Mouse (Mus musculus) intestine, embryonic 15.5 days (tissue): ENCODE measurements around the gene Utrn. TPM values are rescaled to one million over a fixed set of nuclear protein-coding genes. Genes with fewer than 3 reads are reported as not detected.
A peak's percentile ranks its signal among the peaks of the same experiment; 100 is the strongest.

Source experiments
- ATAC-seq: fragments of 200-750 bp; cut with Nextera tagmentation; 2 replicates; pipeline ENCODE4 v1.8.0; 2017; ENCODE audit warnings: moderate TSS enrichment, moderate library complexity
- H3K27ac ChIP-seq: fragments of 300-500 bp; sonication (generic); 2 replicates; pipeline ENCODE4 v1.5.1; 2015; ENCODE audit warnings: mild to moderate bottlenecking, inconsistent platforms
- H3K27me3 ChIP-seq: fragments of 300-500 bp; sonication (generic); replicated peaks from 2 replicates; pipeline ENCODE4 v1.6.1; 2015; ENCODE audit warnings: inconsistent platforms
- H3K36me3 ChIP-seq: fragments of 300-500 bp; sonication (generic); 2 replicates; pipeline ENCODE4 v1.6.1; 2015; ENCODE audit warnings: inconsistent platforms
- H3K4me1 ChIP-seq: fragments of 300-500 bp; sonication (generic); replicated peaks from 2 replicates; pipeline ENCODE4 v1.6.1; 2015; ENCODE audit warnings: inconsistent platforms
- H3K4me2 ChIP-seq: fragments of 300-500 bp; sonication (generic); replicated peaks from 2 replicates; pipeline ENCODE4 v1.6.1; 2015; ENCODE audit warnings: mild to moderate bottlenecking, inconsistent platforms
- H3K4me3 ChIP-seq: fragments of 300-500 bp; sonication (generic); replicated peaks from 2 replicates; pipeline ENCODE4 v1.5.1; 2015; ENCODE audit warnings: inconsistent platforms
- H3K9ac ChIP-seq: fragments of 300-500 bp; sonication (generic); 2 replicates; pipeline ENCODE4 v1.6.1; 2015; ENCODE audit warnings: inconsistent platforms
- H3K9me3 ChIP-seq: fragments of 300-500 bp; sonication (generic); 2 replicates; pipeline ENCODE4 v1.6.1; 2016; ENCODE audit warnings: inconsistent platforms
- WGBS: fragments of 180-500 bp; shearing (Covaris S2); methylation state at CpG from one replicate; pipeline ENCODE4 v1.1.7; 2015; 5-methylcytosine and 5-hydroxymethylcytosine counted together
- polyA plus RNA-seq: library from polyadenylated mRNA; unstranded; fragments of >200 nt; fragmentation: Nextera tagmentation; extraction: Ambion mirVana; gene quantifications from 2 replicates; pipeline ENCODE4 v1.2.1, GENCODE M21; 2015

Utrn gene
- polyA plus RNA-seq, 1 experiment from 2014 or later = 43.8 TPM

GRCm38 (mm10) chr10:12850781-12851471 is 18.2 kb downstream of the Utrn start:
- Histone ChIP-seq H3K36me3 (no peaks in the 10 kb centered on the region), H3K4me1 (peaks cover 9% of the 10 kb centered on the region; the same call in 1 of the 2 replicates), H3K9ac (no peak overlapping the region), H3K4me2 (no peak overlapping the region), H3K4me3 (no peak overlapping the region), H3K9me3 (no peaks in the 10 kb centered on the region), H3K27ac (no peak overlapping the region), H3K27me3 (no peaks in the 10 kb centered on the region)
- 73% methylated on average over 7 of the region's 7 CpGs for WGBS
- no peak for ATAC-seq

- no peak overlapping the region for H3K27ac ChIP-seq
- no peak overlapping the region for H3K4me3 ChIP-seq
- no peak for ATAC-seq
- H3K27me3 ChIP-seq = no peaks in the 10 kb centered on the region
- no peak overlapping the region for H3K9ac ChIP-seq
- no peak overlapping the region for H3K4me2 ChIP-seq
- whole genome bisulfite sequencing = 84% methylated on average over 10 of the region's 10 CpGs
- H3K36me3 ChIP-seq = no peaks in the 10 kb centered on the region
- 0 out of 2 replicates have a peak, but pooled peaks cover 4% of the 10 kb centered on the region for H3K4me1 ChIP-seq
- H3K9me3 ChIP-seq = no peaks in the 10 kb centered on the region
Measured at GRCm38 (mm10) chr10:12848322-12849108, 20.6 kb downstream of the Utrn start.

GRCm38 (mm10) chr10:12842543-12842942 is 26.6 kb downstream of the Utrn start:
- no peak for ATAC-seq
- no peaks in the 10 kb centered on the region for H3K4me1 ChIP-seq
- no peak overlapping the region for H3K4me3 ChIP-seq
- H3K27me3 ChIP-seq = no peaks in the 10 kb centered on the region
- 67% methylated on average over 4 of the region's 4 CpGs for WGBS
- no peak overlapping the region for H3K4me2 ChIP-seq
- H3K9ac ChIP-seq = no peak overlapping the region
- no peaks in the 10 kb centered on the region for H3K36me3 ChIP-seq
- H3K9me3 ChIP-seq = no peaks in the 10 kb centered on the region
- H3K27ac ChIP-seq = no peak overlapping the region

- Histone ChIP-seq H3K4me3 (no peak overlapping the region), H3K9ac (no peak overlapping the region), H3K27me3 (no peaks in the 10 kb centered on the region), H3K9me3 (no peaks in the 10 kb centered on the region), H3K4me2 (no peak overlapping the region), H3K27ac (no peak overlapping the region), H3K4me1 (no peaks in the 10 kb centered on the region), H3K36me3 (no peaks in the 10 kb centered on the region)
- no peak for ATAC-seq
- WGBS = 70% methylated on average over 5 of the region's 5 CpGs
Measured at GRCm38 (mm10) chr10:12841497-12841896, 27.7 kb downstream of the Utrn start.

- no peaks in the 10 kb centered on the region for H3K27me3 ChIP-seq
- H3K4me3 ChIP-seq = no peak overlapping the region
- 80% methylated on average over 1 of the region's 1 CpGs for WGBS
- H3K27ac ChIP-seq = no peak overlapping the region
- H3K4me2 ChIP-seq = no peak overlapping the region
- ATAC-seq = no peak
- no peaks in the 10 kb centered on the region for H3K9me3 ChIP-seq
- H3K4me1 ChIP-seq = no peaks in the 10 kb centered on the region
- H3K9ac ChIP-seq = no peak overlapping the region
- no peaks in the 10 kb centered on the region for H3K36me3 ChIP-seq
Measured at GRCm38 (mm10) chr10:12837636-12838035, 31.5 kb downstream of the Utrn start.

GRCm38 (mm10) chr10:12836048-12836816 is 32.9 kb downstream of the Utrn start:
- Histone ChIP-seq H3K4me2 (no peak overlapping the region), H3K27me3 (no peaks in the 10 kb centered on the region), H3K36me3 (no peaks in the 10 kb centered on the region), H3K4me1 (no peaks in the 10 kb centered on the region), H3K9ac (no peak overlapping the region), H3K4me3 (no peak overlapping the region), H3K27ac (no peak overlapping the region), H3K9me3 (no peaks in the 10 kb centered on the region)
- 86% methylated on average over 14 of the region's 14 CpGs for WGBS
- no peak for ATAC-seq

- no peak overlapping the region for H3K4me3 ChIP-seq
- no peak for ATAC-seq
- no peaks in the 10 kb centered on the region for H3K36me3 ChIP-seq
- no peak overlapping the region for H3K4me2 ChIP-seq
- H3K9ac ChIP-seq = no peak overlapping the region
- no peaks in the 10 kb centered on the region for H3K9me3 ChIP-seq
- no peaks in the 10 kb centered on the region for H3K4me1 ChIP-seq
- WGBS = 63% methylated on average over 1 of the region's 1 CpGs
- no peak overlapping the region for H3K27ac ChIP-seq
- H3K27me3 ChIP-seq = no peaks in the 10 kb centered on the region
Measured at GRCm38 (mm10) chr10:12834215-12834614, 35.0 kb downstream of the Utrn start.

- WGBS = 87% methylated on average over 8 of the region's 8 CpGs
- no peaks in the 10 kb centered on the region for H3K36me3 ChIP-seq
- H3K9me3 ChIP-seq = no peaks in the 10 kb centered on the region
- H3K27ac ChIP-seq = no peak overlapping the region
- ATAC-seq = no peak
- H3K4me3 ChIP-seq = no peak overlapping the region
- 0 out of 2 replicates have a peak, but pooled peaks cover 4% of the 10 kb centered on the region for H3K4me1 ChIP-seq
- no peaks in the 10 kb centered on the region for H3K27me3 ChIP-seq
- H3K9ac ChIP-seq = no peak overlapping the region
- no peak overlapping the region for H3K4me2 ChIP-seq
Measured at GRCm38 (mm10) chr10:12832163-12832562, 37.0 kb downstream of the Utrn start.

GRCm38 (mm10) chr10:12827778-12828177 is 41.4 kb downstream of the Utrn start:
- no peak for ATAC-seq
- 47% methylated on average over 4 of the region's 4 CpGs for WGBS
- Histone ChIP-seq H3K4me3 (no peak overlapping the region), H3K36me3 (no peaks in the 10 kb centered on the region), H3K4me2 (no peak overlapping the region), H3K4me1 (0 out of 2 replicates have a peak, but pooled peaks cover 7% of the 10 kb centered on the region), H3K9ac (no peak overlapping the region), H3K27me3 (no peaks in the 10 kb centered on the region), H3K9me3 (no peaks in the 10 kb centered on the region), H3K27ac (no peak overlapping the region)

GRCm38 (mm10) chr10:12827306-12827705 is 41.9 kb downstream of the Utrn start:
- Histone ChIP-seq H3K36me3 (no peaks in the 10 kb centered on the region), H3K9ac (no peak overlapping the region), H3K4me1 (0 out of 2 replicates have a peak, but pooled peaks cover 7% of the 10 kb centered on the region), H3K4me2 (no peak overlapping the region), H3K9me3 (no peaks in the 10 kb centered on the region), H3K27ac (no peak overlapping the region), H3K27me3 (no peaks in the 10 kb centered on the region), H3K4me3 (no peak overlapping the region)
- no peak for ATAC-seq
- 58% methylated on average over 3 of the region's 3 CpGs for WGBS

GRCm38 (mm10) chr10:12826760-12827281 is 42.3 kb downstream of the Utrn start:
- 47% methylated on average over 6 of the region's 6 CpGs for WGBS
- ATAC-seq = peak; percentile 80

GRCm38 (mm10) chr10:12824386-12824785 is 44.8 kb downstream of the Utrn start:
- no peak overlapping the region for H3K4me3 ChIP-seq
- H3K9ac ChIP-seq = no peak overlapping the region
- H3K36me3 ChIP-seq = no peaks in the 10 kb centered on the region
- no peak overlapping the region for H3K4me2 ChIP-seq
- H3K27ac ChIP-seq = no peak overlapping the region
- no peak for ATAC-seq
- no peaks in the 10 kb centered on the region for H3K27me3 ChIP-seq
- WGBS = 53% methylated on average over 4 of the region's 4 CpGs
- H3K4me1 ChIP-seq = peaks cover 7% of the 10 kb centered on the region; the same call in 1 of the 2 replicates
- H3K9me3 ChIP-seq = no peaks in the 10 kb centered on the region

More at GRCm38 (mm10) chr10:12826760-12827281, 42.3 kb downstream of the Utrn start:
- no peaks in the 10 kb centered on the region for H3K9me3 ChIP-seq
- H3K36me3 ChIP-seq = no peaks in the 10 kb centered on the region
- no peak overlapping the region for H3K4me3 ChIP-seq
- no peaks in the 10 kb centered on the region for H3K27me3 ChIP-seq
- H3K4me2 ChIP-seq = peak overlapping the region; percentile 9; the same call in 1 of the 2 replicates
- no peak overlapping the region for H3K9ac ChIP-seq
- H3K4me1 ChIP-seq = 0 out of 2 replicates have a peak, but pooled peaks cover 7% of the 10 kb centered on the region
- no peak overlapping the region for H3K27ac ChIP-seq
